ENCODE assay signal across 11 mouse cellular contexts in the genomic region with DNA sequence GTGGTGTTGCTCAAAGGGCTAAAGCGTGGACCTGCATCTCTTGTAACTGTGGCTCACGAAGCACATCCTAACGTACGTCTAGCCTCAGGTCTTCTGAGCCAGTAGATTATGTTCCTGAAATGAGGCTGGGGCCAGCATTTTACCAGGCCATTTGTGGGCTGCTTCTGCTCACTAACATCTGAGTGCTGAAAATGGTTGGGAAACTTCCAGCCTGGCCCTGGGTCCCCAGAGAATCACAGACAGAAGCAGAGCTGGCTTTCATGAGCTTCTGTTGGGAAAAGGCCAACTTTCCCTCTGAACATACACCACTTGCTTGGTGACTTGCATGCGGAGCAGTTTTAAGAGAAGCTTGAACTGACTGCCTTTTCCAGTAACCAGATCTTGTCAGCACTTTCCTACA.
DNase-seq lines count a peak whose midpoint lies in the region; ATAC-seq and TF ChIP-seq lines count a peak whose summit lies in the region.
"Had no signal": no experiment of that assay in that cellular context is flagged by ENCODE, and none has a peak within 500 bp of the region (broad histone marks: within the 10 kb centered on the region; RNA-seq: fewer than 3 reads in every experiment).

No protein-coding gene starts in this region.

- DNase-seq in adrenal gland, postnatal 10 days = peak; percentile 37
- no peak for DNase-seq in adrenal gland, postnatal 25 days
- peak; percentile 30 for DNase-seq in heart, adult 8-10 months (ENCODE audit: low spot score)
- DNase-seq in heart, embryonic 10.5 days (ENCODE audit: low spot score) = no peak
- no peak for DNase-seq in limb, embryonic 10.5 days (ENCODE audit: low spot score)
- peak; percentile 80 for DNase-seq in hindbrain, postnatal 0 days (ENCODE audit: low spot score)
- no peak for DNase-seq in natural killer cell, adult 2 months (ENCODE audit: low spot score in 2 of 2)
- DNase-seq: adrenal gland, adult 2 months had no signal

- no peak overlapping the region for H3K27ac ChIP-seq in heart, embryonic 10.5 days
- H3K27ac ChIP-seq in limb, embryonic 13.5 days = no peak overlapping the region
- H3K27ac ChIP-seq in limb, embryonic 10.5 days = no peak overlapping the region
- H3K27ac ChIP-seq in hindbrain, postnatal 0 days = peak overlapping the region; percentile 6; the same call in 1 of the 2 replicates
- H3K27ac ChIP-seq: liver, embryonic 15.5 days had no signal

- WGBS in heart, embryonic 10.5 days = 63% methylated on average over 5 of the region's 5 CpGs
- 60% methylated on average over 5 of the region's 5 CpGs for WGBS in limb, embryonic 13.5 days
- WGBS in limb, embryonic 10.5 days = 92% methylated on average over 5 of the region's 5 CpGs
- WGBS in hindbrain, postnatal 0 days = 55% methylated on average over 5 of the region's 5 CpGs

- no peaks in the 10 kb centered on the region for H3K27me3 ChIP-seq in heart, embryonic 10.5 days (ENCODE audit: insufficient read depth, poor library complexity, severe bottlenecking)
- H3K27me3 ChIP-seq in limb, embryonic 13.5 days = no peaks in the 10 kb centered on the region
- H3K27me3 ChIP-seq in limb, embryonic 10.5 days (ENCODE audit: low read depth, poor library complexity, severe bottlenecking) = no peaks in the 10 kb centered on the region
- H3K27me3 ChIP-seq in hindbrain, postnatal 0 days (ENCODE audit: insufficient read depth, low read length) = no peaks in the 10 kb centered on the region

- TF ChIP-seq CTCF in hindbrain, postnatal 0 days (IDR thresholded peaks at IDR 0.05; ENCODE audit: low read depth) = no peak

- no peaks in the 10 kb centered on the region for H3K36me3 ChIP-seq in heart, embryonic 10.5 days
- peaks cover 21% of the 10 kb centered on the region; the same call in 1 of the 2 replicates for H3K36me3 ChIP-seq in limb, embryonic 13.5 days
- 0 out of 2 replicates have a peak, but pooled peaks cover 7% of the 10 kb centered on the region for H3K36me3 ChIP-seq in limb, embryonic 10.5 days
- H3K36me3 ChIP-seq in hindbrain, postnatal 0 days (ENCODE audit: insufficient read depth, low read length) = peaks cover 13% of the 10 kb centered on the region; the same call in 1 of the 2 replicates
- H3K36me3 ChIP-seq: G1E; liver, embryonic 15.5 days had no signal

- no peaks in the 10 kb centered on the region for H3K9me3 ChIP-seq in heart, embryonic 10.5 days
- H3K9me3 ChIP-seq in limb, embryonic 13.5 days = no peaks in the 10 kb centered on the region
- H3K9me3 ChIP-seq in limb, embryonic 10.5 days (replicated peaks) = no peaks in the 10 kb centered on the region
- H3K9me3 ChIP-seq in hindbrain, postnatal 0 days (ENCODE audit: low read length) = no peaks in the 10 kb centered on the region
- H3K9me3 ChIP-seq: G1E; liver, embryonic 15.5 days had no signal

- no peak overlapping the region for H3K4me3 ChIP-seq in heart, embryonic 10.5 days
- no peak overlapping the region for H3K4me3 ChIP-seq in limb, embryonic 13.5 days
- no peak overlapping the region for H3K4me3 ChIP-seq in limb, embryonic 10.5 days
- H3K4me3 ChIP-seq in hindbrain, postnatal 0 days (ENCODE audit: low read length) = no peak overlapping the region
- H3K4me3 ChIP-seq: liver, embryonic 15.5 days had no signal

- peaks cover 18% of the 10 kb centered on the region for H3K4me1 ChIP-seq in heart, embryonic 10.5 days
- H3K4me1 ChIP-seq in limb, embryonic 13.5 days = peaks cover 17% of the 10 kb centered on the region
- H3K4me1 ChIP-seq in limb, embryonic 10.5 days = peaks cover 5% of the 10 kb centered on the region
- H3K4me1 ChIP-seq in hindbrain, postnatal 0 days (ENCODE audit: insufficient read depth, low read length) = no peaks in the 10 kb centered on the region

- H3K9ac ChIP-seq in limb, embryonic 13.5 days = no peak overlapping the region
- no peak overlapping the region for H3K9ac ChIP-seq in hindbrain, postnatal 0 days (replicated peaks; ENCODE audit: low read length)
- H3K9ac ChIP-seq: liver, embryonic 15.5 days had no signal

- H3K4me2 ChIP-seq in limb, embryonic 13.5 days (replicated peaks) = no peak overlapping the region
- H3K4me2 ChIP-seq in hindbrain, postnatal 0 days (ENCODE audit: low read depth, low read length) = no peak overlapping the region
- H3K4me2 ChIP-seq: liver, embryonic 15.5 days had no signal

- 0 out of 2 replicates have a peak, but pooled peaks have one; percentile 45 for ATAC-seq in limb, embryonic 13.5 days (ENCODE audit: low FRiP score, low read depth)
- ATAC-seq in hindbrain, postnatal 0 days = no peak

Comparison
In these comparisons a context has a peak if more than half of its experiments do, and no peak if none do; other contexts are left out.
1. DNase-seq: peak in adrenal gland, postnatal 10 days (single experiment), heart, adult 8-10 months (single experiment) and hindbrain, postnatal 0 days (single experiment); none in adrenal gland, postnatal 25 days (single experiment), heart, embryonic 10.5 days (single experiment), limb, embryonic 10.5 days (single experiment) and natural killer cell, adult 2 months (0 of 2).